Mouse (Mus musculus): Measurements from ENCODE around the gene Ppm1l. TPM values are rescaled to one million over a fixed set of nuclear protein-coding genes. Genes with fewer than 3 reads are reported as not detected.
A peak's percentile ranks its signal among the peaks of the same experiment; 100 is the strongest.

Ppm1l gene
- total RNA-seq, 2 experiments from 2014 or later = 31.5 to 39.7 TPM

- DNase-seq (ENCODE audit: low spot score in 2 of 2) = no peak
Measured at GRCm38 (mm10) chr3:69487471-69487870, 170.8 kb downstream of the Ppm1l start.

- no peak for DNase-seq (ENCODE audit: low spot score in 2 of 2)
Measured at GRCm38 (mm10) chr3:69489669-69490068, 173.0 kb downstream of the Ppm1l start.

GRCm38 (mm10) chr3:69490981-69491681, 174.5 kb downstream of the Ppm1l start:
- no peak for DNase-seq (ENCODE audit: low spot score in 2 of 2)

- no peak for DNase-seq (ENCODE audit: low spot score in 2 of 2)
Measured at GRCm38 (mm10) chr3:69494233-69495010, 177.8 kb downstream of the Ppm1l start.

- no peak for DNase-seq (ENCODE audit: low spot score in 2 of 2)
Measured at GRCm38 (mm10) chr3:69497178-69497577, 180.5 kb downstream of the Ppm1l start.

GRCm38 (mm10) chr3:69502009-69502408, 185.3 kb downstream of the Ppm1l start:
- no peak for DNase-seq (ENCODE audit: low spot score in 2 of 2)

DNA sequence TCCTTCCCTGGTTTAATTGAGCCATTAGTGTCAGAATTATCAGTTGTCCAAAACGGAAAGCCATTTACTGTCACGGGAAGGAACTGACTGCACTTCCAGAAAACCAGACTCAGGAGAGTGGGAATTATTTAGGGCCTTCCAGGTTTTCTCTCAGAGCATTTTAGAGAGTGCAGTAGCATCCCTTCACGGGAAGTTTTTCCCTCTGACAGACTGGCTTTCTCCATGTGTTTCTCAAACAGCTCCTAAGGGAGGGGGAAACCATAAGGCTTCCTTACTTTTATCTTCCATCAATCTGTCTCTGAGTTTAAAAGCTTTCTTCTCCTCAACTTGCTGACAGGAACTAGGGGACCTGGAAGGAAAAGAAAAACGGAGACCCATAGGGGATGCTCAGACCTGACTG, 185.9 kb downstream of the Ppm1l start:
- no peak for DNase-seq (ENCODE audit: low spot score in 2 of 2)

- DNase-seq (ENCODE audit: low spot score in 2 of 2) = no peak
Measured at GRCm38 (mm10) chr3:69505090-69505489, 188.4 kb downstream of the Ppm1l start.

GRCm38 (mm10) chr3:69506352-69506751, 189.7 kb downstream of the Ppm1l start:
- no peak for DNase-seq (ENCODE audit: low spot score in 2 of 2)

GRCm38 (mm10) chr3:69509411-69509952, 192.8 kb downstream of the Ppm1l start:
- DNase-seq (ENCODE audit: low spot score in 2 of 2) = no peak

- no peak for DNase-seq (ENCODE audit: low spot score in 2 of 2)
Measured at GRCm38 (mm10) chr3:69511881-69512280, 195.2 kb downstream of the Ppm1l start.

GRCm38 (mm10) chr3:69512402-69512801, 195.7 kb downstream of the Ppm1l start:
- no peak for DNase-seq (ENCODE audit: low spot score in 2 of 2)

- no peak for DNase-seq (ENCODE audit: low spot score in 2 of 2)
Measured at GRCm38 (mm10) chr3:69515730-69516350, 199.2 kb downstream of the Ppm1l start.

GRCm38 (mm10) chr3:69519188-69519587, 202.5 kb downstream of the Ppm1l start:
- no peak for DNase-seq (ENCODE audit: low spot score in 2 of 2)

DNA sequence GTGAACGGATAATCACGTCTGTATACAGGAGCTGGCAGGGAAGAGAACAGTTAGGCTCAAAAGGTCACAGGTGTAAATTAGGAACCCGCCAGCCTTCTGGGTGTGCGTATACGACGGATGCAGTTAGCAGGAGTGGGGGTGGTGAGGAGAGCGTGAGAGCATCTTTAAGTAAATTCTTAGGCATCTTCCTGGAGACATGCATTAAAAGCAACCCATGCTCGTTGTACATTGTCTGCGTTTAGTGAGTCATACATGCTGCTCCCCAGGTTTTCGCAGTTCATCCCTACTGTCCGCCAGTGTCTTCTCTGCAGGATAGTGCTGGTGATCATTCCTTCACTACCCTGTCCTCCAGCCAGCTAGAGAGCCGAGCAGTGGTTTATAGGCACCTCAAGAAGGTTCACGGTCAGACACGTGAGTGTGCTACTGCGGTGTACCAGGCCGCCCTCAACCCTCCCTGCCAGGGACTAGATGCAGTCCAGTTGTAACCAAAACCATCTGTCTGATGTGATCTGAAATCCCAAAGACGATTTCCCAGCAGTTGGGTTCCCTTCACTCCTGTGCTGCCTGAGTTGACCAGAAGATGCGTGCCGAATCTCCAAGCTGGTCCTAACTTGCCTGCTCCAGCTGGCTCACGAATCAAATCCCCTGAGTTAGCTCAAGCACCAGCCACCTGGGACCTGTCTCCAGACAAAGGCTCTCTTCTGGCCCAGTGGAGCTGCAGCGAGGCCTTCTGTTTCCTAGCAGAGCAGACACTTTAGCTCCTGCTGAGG, 203.3 kb downstream of the Ppm1l start:
- DNase-seq (ENCODE audit: low spot score in 2 of 2) = peak in 1 of 2 experiments; percentile 19

DNA sequence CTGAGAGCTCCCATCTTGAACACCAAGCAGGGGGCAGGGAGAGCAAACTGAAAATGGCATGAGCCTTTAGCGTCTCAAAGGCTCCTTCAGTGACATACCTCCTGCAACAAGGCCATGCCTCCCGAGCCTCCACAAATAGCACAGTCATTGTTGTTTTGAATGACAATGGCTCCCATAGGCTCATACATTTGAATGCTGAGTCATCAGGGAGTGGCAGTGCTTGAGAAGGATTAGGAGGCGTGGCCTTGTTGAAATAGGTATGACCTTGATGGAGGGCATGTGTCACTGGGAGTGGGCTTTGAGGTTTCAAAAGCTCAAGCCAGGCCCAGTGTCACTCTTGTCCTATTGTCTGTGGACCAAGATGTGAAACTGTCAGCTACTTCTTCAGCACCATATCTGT, 205.6 kb downstream of the Ppm1l start:
- DNase-seq (ENCODE audit: low spot score in 2 of 2) = no peak

DNA sequence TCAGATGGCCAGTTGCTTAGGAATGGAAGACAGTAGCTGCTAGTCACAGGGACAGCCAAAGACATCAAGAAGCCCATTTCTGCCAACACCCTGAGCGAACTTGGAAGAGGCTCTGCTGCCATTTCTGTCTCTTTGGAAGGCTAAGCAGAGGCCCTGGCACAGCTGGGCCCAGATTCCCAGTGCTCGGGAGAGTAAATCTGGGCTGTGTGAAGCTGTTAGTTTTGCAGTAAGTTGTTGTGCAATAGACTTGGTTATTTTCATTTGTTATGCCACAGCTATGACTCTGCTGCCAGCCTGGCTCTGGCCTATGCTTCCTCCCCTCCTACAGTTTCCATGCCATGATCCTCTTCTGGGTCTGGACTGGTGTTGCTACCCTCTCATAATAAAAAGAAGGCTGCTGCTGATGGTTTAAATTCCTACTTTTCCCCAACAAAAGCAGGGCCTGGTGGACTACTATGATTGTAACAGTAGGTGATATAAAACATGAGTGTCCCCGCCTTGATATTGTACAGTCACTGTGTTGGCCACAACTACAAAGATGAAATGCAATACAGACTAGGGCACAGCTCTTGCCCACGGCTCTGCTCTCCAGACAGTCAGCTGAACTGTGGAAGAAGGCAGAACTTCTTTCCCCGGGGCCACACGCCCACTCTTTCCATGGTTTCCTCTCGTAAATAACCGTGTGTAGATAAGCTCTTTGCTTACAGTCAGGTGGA, 207.9 kb downstream of the Ppm1l start:
- no peak for DNase-seq (ENCODE audit: low spot score in 2 of 2)

DNA sequence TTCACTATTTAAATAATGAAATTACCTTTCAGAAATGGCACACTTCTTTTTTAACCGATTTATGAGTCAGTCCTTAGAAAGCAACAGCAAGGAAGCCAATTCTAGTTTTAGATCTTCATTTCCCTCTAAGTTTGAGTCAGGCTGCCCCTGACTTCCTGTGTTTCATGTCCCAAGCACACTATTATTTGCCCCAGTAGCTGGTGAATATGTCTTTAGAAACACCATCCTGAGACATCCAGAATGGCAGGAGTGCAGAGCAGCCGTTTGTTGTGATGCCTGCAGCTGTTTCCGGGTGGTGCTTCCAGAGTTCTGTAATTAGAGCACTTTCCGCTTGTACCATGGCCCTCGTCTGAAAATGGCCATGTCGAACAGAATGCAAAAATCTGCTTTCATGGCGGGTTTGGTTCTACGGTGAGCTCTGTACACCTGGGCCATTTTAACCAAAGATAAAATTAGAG, 208.4 kb downstream of the Ppm1l start:
- peak in 1 of 2 experiments; percentile 35 for DNase-seq (ENCODE audit: low spot score in 2 of 2)

DNA sequence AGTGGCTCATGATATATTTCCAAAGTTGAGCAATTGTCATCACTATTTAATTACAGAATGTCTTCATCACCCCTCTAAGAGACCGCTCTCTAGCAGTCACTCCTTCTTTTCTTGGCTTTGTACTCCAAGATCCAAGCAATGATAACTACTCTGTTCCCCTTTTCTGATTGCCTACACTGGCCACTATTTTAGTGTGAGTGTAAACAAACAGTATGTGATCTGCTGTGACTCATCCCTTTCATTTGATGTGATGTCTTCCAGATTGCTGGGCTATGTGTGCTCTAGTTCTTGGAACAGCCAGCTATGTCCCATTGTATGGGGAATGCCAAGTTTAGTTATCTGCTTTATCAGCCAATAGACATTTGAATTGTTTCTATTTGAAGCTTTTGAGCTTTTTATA, 210.7 kb downstream of the Ppm1l start:
- DNase-seq (ENCODE audit: low spot score in 2 of 2) = no peak

- no peak for DNase-seq (ENCODE audit: low spot score in 2 of 2)
Measured at GRCm38 (mm10) chr3:69529576-69529975, 212.9 kb downstream of the Ppm1l start.
